Mouse (Mus musculus): ENCODE results near the gene Bub3. TPM values are rescaled to one million over a fixed set of nuclear protein-coding genes. Genes with fewer than 3 reads are reported as not detected.

Bub3 gene
- total and polyA plus RNA-seq, 3 experiments: 57.3 to 191 (median 131) TPM

GRCm38 (mm10) chr7:131582178-131582577 lies 22.2 kb downstream of the Bub3 start:
- no peak for TF ChIP-seq GATA1 (IDR thresholded peaks at IDR 0.05; ENCODE audit: borderline replicate concordance, low read length)
- no peak for TF ChIP-seq CTCF (IDR thresholded peaks at IDR 0.05; ENCODE audit: low read depth, low read length)
- no peak for TF ChIP-seq POLR2AphosphoS5 (IDR thresholded peaks at IDR 0.05; ENCODE audit: insufficient replicate concordance, low read depth, low read length)
- no peak for TF ChIP-seq GATA2 (IDR thresholded peaks at IDR 0.05; ENCODE audit: borderline replicate concordance, low read depth, low read length)
- TF ChIP-seq TAL1 (conservative IDR thresholded peaks at IDR 0.05; ENCODE audit: low read depth, low read length): no peak
- no peaks in the 10 kb centered on the region for H3K4me1 ChIP-seq (ENCODE audit: insufficient read depth, low read depth, low read length)
- H3K27me3 ChIP-seq (ENCODE audit: insufficient read depth, low read length): peaks cover 6% of the 10 kb centered on the region; the same call in 1 of the 2 replicates
- DNase-seq (ENCODE audit: low spot score): no peak
- no peak overlapping the region for H3K4me3 ChIP-seq (ENCODE audit: low read depth, low read length)
- ATAC-seq (ENCODE audit: extremely low read depth, insufficient number of reproducible peaks, low FRiP score, poor library complexity, severe bottlenecking): no peak
- no peaks in the 10 kb centered on the region for H3K36me3 ChIP-seq (replicated peaks)
- H3K9me3 ChIP-seq (replicated peaks): no peaks in the 10 kb centered on the region

DNA sequence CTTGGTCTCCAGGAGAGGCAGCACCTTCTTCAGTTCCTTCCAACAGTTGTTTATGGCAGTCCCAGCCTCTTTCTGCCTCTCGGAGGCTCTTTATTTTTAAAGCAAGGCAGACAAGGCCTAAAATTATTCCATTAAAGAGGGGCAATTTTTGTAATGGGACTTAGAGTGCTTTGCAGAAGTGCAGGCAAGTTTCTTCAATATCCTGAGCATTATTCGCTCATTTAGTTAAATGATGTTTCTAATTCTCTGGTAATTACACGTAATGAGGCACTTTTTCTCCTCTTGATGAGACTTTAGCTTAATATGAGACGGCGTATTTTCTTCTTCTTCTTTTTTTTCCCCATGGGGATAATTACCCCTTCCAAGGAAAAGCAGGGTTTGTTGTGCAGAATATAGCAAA lies 25.5 kb downstream of the Bub3 start:
- no peaks in the 10 kb centered on the region for H3K9me3 ChIP-seq (replicated peaks)
- peaks cover 6% of the 10 kb centered on the region; the same call in 1 of the 2 replicates for H3K27me3 ChIP-seq (ENCODE audit: insufficient read depth, low read length)
- no peaks in the 10 kb centered on the region for H3K36me3 ChIP-seq (replicated peaks)
- TF ChIP-seq CTCF (IDR thresholded peaks at IDR 0.05; ENCODE audit: low read depth, low read length) (no peak), GATA1 (IDR thresholded peaks at IDR 0.05; ENCODE audit: borderline replicate concordance, low read length) (no peak), GATA2 (IDR thresholded peaks at IDR 0.05; ENCODE audit: borderline replicate concordance, low read depth, low read length) (no peak), TAL1 (conservative IDR thresholded peaks at IDR 0.05; ENCODE audit: low read depth, low read length) (no peak), POLR2AphosphoS5 (IDR thresholded peaks at IDR 0.05; ENCODE audit: insufficient replicate concordance, low read depth, low read length) (no peak)
- no peak overlapping the region for H3K4me3 ChIP-seq (ENCODE audit: low read depth, low read length)
- ATAC-seq (ENCODE audit: extremely low read depth, insufficient number of reproducible peaks, low FRiP score, poor library complexity, severe bottlenecking) (no peak), DNase-seq (ENCODE audit: low spot score) (no peak)
- no peaks in the 10 kb centered on the region for H3K4me1 ChIP-seq (ENCODE audit: insufficient read depth, low read depth, low read length)

DNA sequence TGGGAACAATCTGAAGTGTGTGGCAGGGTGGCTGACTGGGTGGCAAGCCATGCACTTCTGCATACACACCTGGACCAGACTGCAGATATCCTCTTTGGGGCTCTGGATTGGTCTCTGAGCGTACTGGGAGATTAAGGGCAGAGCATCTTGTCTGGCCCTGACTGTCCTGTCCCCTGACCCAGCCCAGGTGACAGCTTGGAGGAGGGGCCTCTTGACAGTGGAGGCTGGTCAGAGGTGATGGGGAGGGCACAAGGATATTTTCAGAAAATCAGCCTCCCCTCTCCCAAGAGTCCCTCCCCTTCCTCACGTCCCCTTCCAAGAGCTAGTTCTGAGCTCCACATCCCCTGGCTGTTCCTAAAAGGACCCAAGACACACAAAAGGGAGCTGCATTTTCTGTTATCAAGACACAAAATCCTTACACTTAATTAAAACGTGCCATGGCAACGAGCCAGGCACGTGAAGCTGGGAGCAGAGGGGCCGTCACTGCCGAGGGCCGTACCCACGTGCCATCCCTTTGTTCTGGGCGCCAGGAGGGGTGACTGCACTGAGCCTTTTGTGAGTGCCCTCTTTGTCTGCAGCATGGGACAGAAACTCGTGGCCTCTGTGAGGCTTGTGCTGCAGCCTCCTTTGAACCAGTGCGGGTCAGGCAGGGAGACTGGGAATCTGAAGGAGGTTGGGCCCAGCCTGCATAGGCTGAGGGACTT lies 37.9 kb downstream of the Bub3 start:
- no peak for TF ChIP-seq GATA2 (IDR thresholded peaks at IDR 0.05; ENCODE audit: borderline replicate concordance, low read depth, low read length)
- no peak for TF ChIP-seq GATA1 (IDR thresholded peaks at IDR 0.05; ENCODE audit: borderline replicate concordance, low read length)
- TF ChIP-seq CTCF (IDR thresholded peaks at IDR 0.05; ENCODE audit: low read depth, low read length): no peak
- TF ChIP-seq TAL1 (conservative IDR thresholded peaks at IDR 0.05; ENCODE audit: low read depth, low read length): no peak
- TF ChIP-seq POLR2AphosphoS5 (IDR thresholded peaks at IDR 0.05; ENCODE audit: insufficient replicate concordance, low read depth, low read length): no peak
- no peaks in the 10 kb centered on the region for H3K4me1 ChIP-seq (ENCODE audit: insufficient read depth, low read depth, low read length)
- ATAC-seq (ENCODE audit: extremely low read depth, insufficient number of reproducible peaks, low FRiP score, poor library complexity, severe bottlenecking) (no peak), DNase-seq (ENCODE audit: low spot score) (no peak)
- no peaks in the 10 kb centered on the region for H3K27me3 ChIP-seq (ENCODE audit: insufficient read depth, low read length)
- peaks cover 7% of the 10 kb centered on the region for H3K9me3 ChIP-seq (replicated peaks)
- no peaks in the 10 kb centered on the region for H3K36me3 ChIP-seq (replicated peaks)
- H3K4me3 ChIP-seq (ENCODE audit: low read depth, low read length): no peak overlapping the region

GRCm38 (mm10) chr7:131598483-131598824 lies 38.4 kb downstream of the Bub3 start:
- no peaks in the 10 kb centered on the region for H3K36me3 ChIP-seq (replicated peaks)
- H3K4me3 ChIP-seq (ENCODE audit: low read depth, low read length): no peak overlapping the region
- no peak for ATAC-seq (ENCODE audit: extremely low read depth, insufficient number of reproducible peaks, low FRiP score, poor library complexity, severe bottlenecking)
- no peak for TF ChIP-seq CTCF (IDR thresholded peaks at IDR 0.05; ENCODE audit: low read depth, low read length)
- TF ChIP-seq POLR2AphosphoS5 (IDR thresholded peaks at IDR 0.05; ENCODE audit: insufficient replicate concordance, low read depth, low read length): no peak
- TF ChIP-seq GATA2 (IDR thresholded peaks at IDR 0.05; ENCODE audit: borderline replicate concordance, low read depth, low read length): no peak
- no peak for TF ChIP-seq GATA1 (IDR thresholded peaks at IDR 0.05; ENCODE audit: borderline replicate concordance, low read length)
- no peak for TF ChIP-seq TAL1 (conservative IDR thresholded peaks at IDR 0.05; ENCODE audit: low read depth, low read length)
- H3K9me3 ChIP-seq (replicated peaks): peaks cover 7% of the 10 kb centered on the region
- no peaks in the 10 kb centered on the region for H3K4me1 ChIP-seq (ENCODE audit: insufficient read depth, low read depth, low read length)
- DNase-seq (ENCODE audit: low spot score): no peak
- no peaks in the 10 kb centered on the region for H3K27me3 ChIP-seq (ENCODE audit: insufficient read depth, low read length)

GRCm38 (mm10) chr7:131602106-131602505 lies 42.1 kb downstream of the Bub3 start:
- H3K4me1 ChIP-seq (ENCODE audit: insufficient read depth, low read depth, low read length): no peaks in the 10 kb centered on the region
- no peak overlapping the region for H3K4me3 ChIP-seq (ENCODE audit: low read depth, low read length)
- ATAC-seq (ENCODE audit: extremely low read depth, insufficient number of reproducible peaks, low FRiP score, poor library complexity, severe bottlenecking): no peak
- H3K9me3 ChIP-seq (replicated peaks): peaks cover 7% of the 10 kb centered on the region
- DNase-seq (ENCODE audit: low spot score): no peak
- no peaks in the 10 kb centered on the region for H3K36me3 ChIP-seq (replicated peaks)
- no peaks in the 10 kb centered on the region for H3K27me3 ChIP-seq (ENCODE audit: insufficient read depth, low read length)
- no peak for TF ChIP-seq GATA1 (IDR thresholded peaks at IDR 0.05; ENCODE audit: borderline replicate concordance, low read length)
- no peak for TF ChIP-seq TAL1 (conservative IDR thresholded peaks at IDR 0.05; ENCODE audit: low read depth, low read length)
- TF ChIP-seq POLR2AphosphoS5 (IDR thresholded peaks at IDR 0.05; ENCODE audit: insufficient replicate concordance, low read depth, low read length): no peak
- no peak for TF ChIP-seq GATA2 (IDR thresholded peaks at IDR 0.05; ENCODE audit: borderline replicate concordance, low read depth, low read length)
- no peak for TF ChIP-seq CTCF (IDR thresholded peaks at IDR 0.05; ENCODE audit: low read depth, low read length)

- Histone ChIP-seq H3K4me1 (ENCODE audit: insufficient read depth, low read depth, low read length) (no peaks in the 10 kb centered on the region), H3K36me3 (replicated peaks) (no peaks in the 10 kb centered on the region), H3K4me3 (ENCODE audit: low read depth, low read length) (no peak overlapping the region), H3K27me3 (ENCODE audit: insufficient read depth, low read length) (no peaks in the 10 kb centered on the region), H3K9me3 (replicated peaks) (peaks cover 6% of the 10 kb centered on the region; the same call in 1 of the 2 replicates)
- DNase-seq (ENCODE audit: low spot score): no peak
- TF ChIP-seq GATA1 (IDR thresholded peaks at IDR 0.05; ENCODE audit: borderline replicate concordance, low read length) (no peak), TAL1 (conservative IDR thresholded peaks at IDR 0.05; ENCODE audit: low read depth, low read length) (no peak), GATA2 (IDR thresholded peaks at IDR 0.05; ENCODE audit: borderline replicate concordance, low read depth, low read length) (no peak), CTCF (IDR thresholded peaks at IDR 0.05; ENCODE audit: low read depth, low read length) (no peak), POLR2AphosphoS5 (IDR thresholded peaks at IDR 0.05; ENCODE audit: insufficient replicate concordance, low read depth, low read length) (no peak)
- ATAC-seq (ENCODE audit: extremely low read depth, insufficient number of reproducible peaks, low FRiP score, poor library complexity, severe bottlenecking): no peak
Measured at GRCm38 (mm10) chr7:131603186-131603585, 43.2 kb downstream of the Bub3 start.
